Mouse (Mus musculus): Measurements from ENCODE around the gene Cacna1c.

The Cacna1c gene

GRCm38 (mm10) chr6:119095081-119095480, 101.1 kb downstream of the Cacna1c start:
- no peak for DNase-seq (ENCODE audit: low spot score)

GRCm38 (mm10) chr6:119089173-119089572, 107.0 kb downstream of the Cacna1c start:
- peak; percentile 49 for DNase-seq (ENCODE audit: low spot score)

GRCm38 (mm10) chr6:119088381-119088780, 107.8 kb downstream of the Cacna1c start:
- peak; percentile 24 for DNase-seq (ENCODE audit: low spot score)

- DNase-seq (ENCODE audit: low spot score), result no peak
Observed at GRCm38 (mm10) chr6:119087919-119088318, 108.3 kb downstream of the Cacna1c start.

GRCm38 (mm10) chr6:119085789-119086188, 110.4 kb downstream of the Cacna1c start:
- DNase-seq (ENCODE audit: low spot score), result no peak

GRCm38 (mm10) chr6:119084532-119084931, 111.7 kb downstream of the Cacna1c start:
- no peak for DNase-seq (ENCODE audit: low spot score)

- peak; percentile 43 for DNase-seq (ENCODE audit: low spot score)
Observed at GRCm38 (mm10) chr6:119083559-119083958, 112.7 kb downstream of the Cacna1c start.

GRCm38 (mm10) chr6:119082662-119083061, 113.6 kb downstream of the Cacna1c start:
- no peak for DNase-seq (ENCODE audit: low spot score)

- no peak for DNase-seq (ENCODE audit: low spot score)
Observed at GRCm38 (mm10) chr6:119081650-119082049, 114.6 kb downstream of the Cacna1c start.

GRCm38 (mm10) chr6:119079626-119080025, 116.6 kb downstream of the Cacna1c start:
- DNase-seq (ENCODE audit: low spot score), result no peak

GRCm38 (mm10) chr6:119078912-119079311, 117.3 kb downstream of the Cacna1c start:
- no peak for DNase-seq (ENCODE audit: low spot score)

- DNase-seq (ENCODE audit: low spot score), result no peak
Observed at GRCm38 (mm10) chr6:119077231-119077630, 119.0 kb downstream of the Cacna1c start.

GRCm38 (mm10) chr6:119073419-119074071, 122.7 kb downstream of the Cacna1c start:
- no peak for DNase-seq (ENCODE audit: low spot score)

- DNase-seq (ENCODE audit: low spot score), result no peak
Observed at GRCm38 (mm10) chr6:119072772-119073171, 123.4 kb downstream of the Cacna1c start.

GRCm38 (mm10) chr6:119070771-119071170, 125.4 kb downstream of the Cacna1c start:
- DNase-seq (ENCODE audit: low spot score), result no peak

GRCm38 (mm10) chr6:119070351-119070750, 125.9 kb downstream of the Cacna1c start:
- DNase-seq (ENCODE audit: low spot score), result no peak

- no peak for DNase-seq (ENCODE audit: low spot score)
Observed at GRCm38 (mm10) chr6:119069145-119069544, 127.1 kb downstream of the Cacna1c start.

- DNase-seq (ENCODE audit: low spot score), result no peak
Observed at GRCm38 (mm10) chr6:119068650-119069049, 127.6 kb downstream of the Cacna1c start.

GRCm38 (mm10) chr6:119064961-119065360, 131.3 kb downstream of the Cacna1c start:
- DNase-seq (ENCODE audit: low spot score), result no peak

- DNase-seq (ENCODE audit: low spot score), result no peak
Observed at GRCm38 (mm10) chr6:119064430-119064829, 131.8 kb downstream of the Cacna1c start.

- DNase-seq (ENCODE audit: low spot score), result no peak
Observed at GRCm38 (mm10) chr6:119062695-119063094, 133.5 kb downstream of the Cacna1c start.

- no peak for DNase-seq (ENCODE audit: low spot score)
Observed at GRCm38 (mm10) chr6:119058896-119059295, 137.3 kb downstream of the Cacna1c start.

GRCm38 (mm10) chr6:119058461-119058860, 137.8 kb downstream of the Cacna1c start:
- DNase-seq (ENCODE audit: low spot score), result no peak

GRCm38 (mm10) chr6:119057076-119057479, 139.1 kb downstream of the Cacna1c start:
- DNase-seq (ENCODE audit: low spot score), result no peak
